Mouse (Mus musculus) ES-E14 (cell line): ENCODE measurements around the gene Ociad1. TPM values are rescaled to one million over a fixed set of nuclear protein-coding genes. Genes with fewer than 3 reads are reported as not detected.

ENCODE experiments used
- DNase-seq: peaks from one replicate; pipeline ENCODE4 v3.0.0-alpha.2; 2013; ENCODE audit warnings: low read depth, low spot score
- H3K27ac ChIP-seq: 2 replicates; pipeline ENCODE4 v1.5.1; 2012; ENCODE audit warnings: low read depth, mild to moderate bottlenecking, low read length, moderate library complexity, mixed read lengths; ENCODE audit not compliant: poor library complexity, insufficient read depth, severe bottlenecking
- H3K36me3 ChIP-seq: 2 replicates; pipeline ENCODE4 v1.6.1; 2012; ENCODE audit warnings: mild to moderate bottlenecking, low read length, moderate library complexity, mixed read lengths; ENCODE audit not compliant: control insufficient read depth, poor library complexity, insufficient read depth, severe bottlenecking
- H3K4me1 ChIP-seq, 2 experiments: fragments of 150-350 bp in 1 of 2; sonication (generic) in 1 of 2; 2 replicates each; pipeline ENCODE4 v1.6.1; 2012; ENCODE audit warnings: low read length in 2 of 2, mild to moderate bottlenecking in 1 of 2, mixed read lengths in 1 of 2; ENCODE audit not compliant: control insufficient read depth in 2 of 2, insufficient read depth in 2 of 2, poor library complexity in 1 of 2
- H3K4me3 ChIP-seq, 2 experiments: fragments of 150-350 bp in 1 of 2; sonication (generic) in 1 of 2; 2 replicates each; pipeline ENCODE4 v1.5.1; 2012; ENCODE audit warnings: low read length in 2 of 2, low read depth in 1 of 2, mild to moderate bottlenecking in 1 of 2, mixed read lengths in 1 of 2; ENCODE audit not compliant: insufficient read depth in 1 of 2, poor library complexity in 1 of 2, severe bottlenecking in 1 of 2
- H3K9ac ChIP-seq: 2 replicates; pipeline ENCODE4 v1.6.1; 2012; ENCODE audit warnings: low read depth, mild to moderate bottlenecking, low read length, mixed read lengths; ENCODE audit not compliant: poor library complexity, insufficient read depth, severe bottlenecking
- H3K9me3 ChIP-seq: fragments of 150-350 bp; sonication (generic); 2 replicates; pipeline ENCODE4 v1.6.1; 2012; ENCODE audit warnings: low read depth, mild to moderate bottlenecking, low read length; ENCODE audit not compliant: control insufficient read depth, insufficient read depth
- CHD2 ChIP-seq: IDR thresholded peaks from 2 replicates; pipeline ENCODE4 v1.6.1; 2014; ENCODE audit warnings: mild to moderate bottlenecking, low read depth, low read length, inconsistent platforms
- HCFC1 ChIP-seq: IDR thresholded peaks from 2 replicates; pipeline ENCODE4 v1.6.1; 2012; ENCODE audit warnings: low read length, inconsistent platforms, borderline replicate concordance; ENCODE audit not compliant: insufficient read depth
- MAFK ChIP-seq: IDR thresholded peaks from 2 replicates; pipeline ENCODE4 v1.6.1; 2014; ENCODE audit warnings: mild to moderate bottlenecking, low read depth, low read length, inconsistent platforms; ENCODE audit not compliant: insufficient read depth
- ZC3H11A ChIP-seq: IDR thresholded peaks from 2 replicates; pipeline ENCODE4 v1.6.1; 2012; ENCODE audit warnings: low read depth, mild to moderate bottlenecking, inconsistent platforms, low read length, borderline replicate concordance
- ZNF384 ChIP-seq: IDR thresholded peaks from 2 replicates; pipeline ENCODE4 v1.6.1; 2012; ENCODE audit warnings: low read depth, low read length, inconsistent platforms
- in situ Hi-C, 2 experiments: fragments of 600-800 bp; cut with MboI; formaldehyde crosslinking; loops; one replicate each; pipeline ENCODE4 v1.15.1; 2025; ENCODE audit warnings: low sequenced_read_pairs in 2 of 2, inconsistent platforms in 1 of 2; ENCODE audit not compliant: unreplicated experiment in 2 of 2
- total RNA-seq: library from RNA; depleted of rRNA; stranded (reverse); fragments of 300-350 nt; gene quantifications from 2 replicates; pipeline ENCODE4 v1.2.3, GENCODE M21; 2012

Ociad1 gene
- total RNA-seq, 1 experiment = 123 TPM

DNA sequence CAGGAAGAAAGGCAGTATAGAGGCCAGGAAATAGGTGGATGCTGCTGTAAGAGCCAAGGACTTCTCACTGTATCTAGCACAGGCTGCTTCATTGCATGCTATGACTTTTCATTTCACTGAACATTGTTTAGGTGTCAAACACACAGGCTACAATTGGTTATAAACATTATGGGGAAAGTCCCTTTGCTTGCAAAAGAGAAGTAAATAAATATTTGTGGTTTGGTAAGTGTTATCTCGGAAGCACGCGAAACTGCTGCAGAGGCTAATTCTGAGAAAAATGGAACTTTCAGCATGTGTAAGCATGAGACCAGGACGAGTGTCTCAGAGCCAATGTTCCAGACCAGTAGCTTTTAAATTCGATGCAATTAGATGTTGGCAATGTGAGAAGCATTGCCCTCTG lies 6.0 kb upstream of the Ociad1 start:
- Histone ChIP-seq H3K27ac (no peak overlapping the region), H3K9me3 (no peaks in the 10 kb centered on the region), H3K4me1 (no peaks in the 10 kb centered on the region), H3K36me3 (no peaks in the 10 kb centered on the region), H3K9ac (no peak overlapping the region), H3K4me3 (no peak overlapping the region)
- TF ChIP-seq MAFK (no peak), HCFC1 (no peak), ZC3H11A (no peak), CHD2 (no peak), ZNF384 (no peak)
- DNase-seq = no peak
- in situ Hi-C loops = no loop called here

DNA sequence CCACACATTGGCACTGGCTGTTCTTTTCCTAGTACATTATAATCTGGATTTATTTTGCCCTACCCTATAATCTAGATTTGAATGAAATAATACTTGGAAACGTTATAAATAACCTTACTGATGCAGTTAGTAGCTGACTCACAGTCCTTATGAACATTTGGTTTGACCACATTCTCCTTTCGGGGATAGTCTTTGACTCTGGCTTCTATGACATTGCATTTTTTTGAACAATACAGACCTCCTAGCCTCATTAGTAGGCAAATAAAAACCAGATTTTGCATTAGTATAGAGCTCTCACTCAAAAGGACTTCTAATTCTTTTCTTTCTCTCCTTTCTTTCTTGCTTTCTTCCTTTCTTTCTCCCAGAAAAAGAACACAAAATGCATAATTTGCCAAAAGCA lies 2.7 kb upstream of the Ociad1 start:
- DNase-seq = no peak
- no peaks in the 10 kb centered on the region for H3K9me3 ChIP-seq
- peaks cover 2% of the 10 kb centered on the region for H3K36me3 ChIP-seq
- H3K27ac ChIP-seq = no peak overlapping the region
- H3K9ac ChIP-seq = no peak overlapping the region
- H3K4me3 ChIP-seq = no peak overlapping the region
- in situ Hi-C loops = no loop called here
- peaks cover 3 to 4% of the 10 kb centered on the region in 2 experiments; a peak in 1 of 4 replicates for H3K4me1 ChIP-seq
- TF ChIP-seq ZC3H11A = no peak

DNA sequence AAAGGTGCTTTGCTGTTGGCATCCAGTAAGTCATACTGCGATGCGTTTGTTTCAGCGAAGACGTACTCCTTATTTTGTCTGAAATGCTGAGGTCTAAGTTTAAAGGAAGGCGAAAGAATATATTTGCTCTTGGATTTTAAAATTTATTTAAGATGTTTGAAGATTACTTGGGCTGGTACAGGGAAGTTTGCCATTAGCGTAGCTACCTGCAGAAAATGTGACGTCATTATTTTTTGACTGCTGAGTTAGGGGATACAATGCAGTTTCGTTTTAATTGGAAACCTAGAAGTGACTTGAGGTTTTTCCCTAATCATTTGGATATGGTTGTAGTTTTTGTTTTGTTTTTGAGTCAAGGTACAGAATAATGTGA lies 859 bp downstream of the Ociad1 start:
- Histone ChIP-seq H3K4me1 (peaks cover 4 to 5% of the 10 kb centered on the region in 2 experiments; a peak in 1 of 4 replicates), H3K4me3 (peak overlapping the region; percentile 94 to 99), H3K36me3 (peaks cover 12% of the 10 kb centered on the region), H3K9me3 (no peaks in the 10 kb centered on the region), H3K9ac (peak overlapping the region; percentile 100; the same call in 1 of the 2 replicates), H3K27ac (no peak overlapping the region; the same call in 1 of the 2 replicates)
- TF ChIP-seq ZC3H11A = no peak
- TF ChIP-seq MAFK = no peak
- no peak for TF ChIP-seq HCFC1
- no peak for TF ChIP-seq ZNF384
- no peak for TF ChIP-seq CHD2
- DNase-seq = no peak
- in situ Hi-C loops = no loop called here

DNA sequence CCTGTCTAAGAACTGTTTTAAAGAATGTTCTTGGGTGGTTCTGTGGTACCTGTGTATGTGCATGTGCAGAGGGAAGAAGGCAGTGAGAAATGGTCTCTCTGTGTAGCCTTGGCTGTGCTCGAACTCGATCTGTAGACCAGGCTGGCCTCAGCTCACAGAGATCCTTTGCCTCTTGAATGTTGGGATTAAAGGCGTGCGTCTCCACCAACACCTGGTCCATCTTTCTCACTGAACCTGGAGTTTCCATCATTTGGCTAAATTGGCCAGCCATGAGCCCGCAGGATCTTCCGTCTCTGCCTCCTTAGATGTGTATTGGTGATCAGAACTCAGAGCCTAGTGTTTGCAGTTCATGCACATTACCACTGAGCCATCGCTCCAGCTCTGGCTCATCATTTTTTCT lies 2.4 kb downstream of the Ociad1 start:
- Histone ChIP-seq H3K9me3 (no peaks in the 10 kb centered on the region), H3K27ac (no peak overlapping the region), H3K36me3 (peaks cover 12% of the 10 kb centered on the region), H3K4me1 (peaks cover 4 to 5% of the 10 kb centered on the region in 2 experiments; a peak in 1 of 4 replicates), H3K4me3 (no peak overlapping the region), H3K9ac (no peak overlapping the region)
- in situ Hi-C loops = no loop called here
- TF ChIP-seq CHD2 = no peak
- TF ChIP-seq HCFC1 = no peak
- TF ChIP-seq ZNF384 = no peak
- no peak for TF ChIP-seq ZC3H11A
- no peak for TF ChIP-seq MAFK
- no peak for DNase-seq

DNA sequence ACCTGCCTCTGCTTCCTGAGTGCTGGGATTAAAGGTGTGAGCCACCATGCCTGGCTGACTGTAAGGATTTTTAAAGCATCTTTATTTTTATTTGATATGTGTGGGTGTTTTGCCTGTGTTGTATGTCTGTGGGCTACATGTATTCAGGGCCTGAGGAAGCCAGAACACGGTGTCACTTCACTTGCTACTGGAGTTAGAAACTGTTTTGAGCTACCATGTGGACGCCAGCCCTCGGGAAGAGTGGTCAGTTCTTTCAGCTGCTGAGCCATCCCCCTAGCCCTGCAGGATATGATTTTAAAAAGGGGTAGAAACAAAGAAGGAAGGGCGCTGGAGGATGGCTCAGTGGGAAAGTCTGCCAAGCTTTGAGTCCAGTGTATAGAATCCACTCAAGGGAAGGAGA lies 3.3 kb downstream of the Ociad1 start:
- no peak overlapping the region for H3K9ac ChIP-seq
- DNase-seq = no peak
- TF ChIP-seq ZC3H11A = no peak
- TF ChIP-seq CHD2 = no peak
- H3K4me1 ChIP-seq = peaks cover 4 to 5% of the 10 kb centered on the region in 2 experiments; a peak in 1 of 4 replicates
- no peaks in the 10 kb centered on the region for H3K9me3 ChIP-seq
- in situ Hi-C loops = no loop called here
- peaks cover 12% of the 10 kb centered on the region for H3K36me3 ChIP-seq
- H3K4me3 ChIP-seq = no peak overlapping the region
- no peak overlapping the region for H3K27ac ChIP-seq
